Mouse (Mus musculus): ENCODE data around the gene Mapk1. TPM values are rescaled to one million over a fixed set of nuclear protein-coding genes. Genes with fewer than 3 reads are reported as not detected.

Gene Mapk1
- polyA plus RNA-seq (2015; fragmentation: Nextera tagmentation; extraction: Ambion mirVana): 171 and 172 TPM in 2 replicates

DNA sequence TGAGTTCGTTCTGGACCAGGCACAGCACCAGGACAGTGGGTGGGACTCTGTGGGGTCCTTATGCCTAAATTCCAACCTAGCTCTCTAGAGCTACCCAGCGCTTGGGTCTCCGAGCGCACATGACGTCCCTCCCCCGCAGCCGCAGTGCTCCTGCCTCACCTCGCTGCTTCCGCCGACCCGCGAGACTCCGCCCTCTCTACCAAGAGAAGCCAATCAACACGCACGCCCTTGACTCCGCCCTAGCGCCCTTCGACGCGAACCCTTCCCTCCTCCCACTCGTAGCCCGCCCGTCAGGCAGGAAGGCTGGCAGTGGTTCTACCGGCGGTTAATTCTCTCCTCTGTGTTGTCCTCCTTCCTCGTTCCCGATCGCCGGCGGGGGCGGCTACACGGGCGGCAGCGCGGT lies at the start of gene Mapk1:
Gene Mapk1 (plus strand): TSS at position 252 of the 403 bp plus-strand sequence.
- Histone ChIP-seq H3K27ac (ENCODE audit: low read length) (peak within 1 kb of the TSS; percentile 95), H3K4me2 (replicated peaks; ENCODE audit: low read depth, low read length) (peak within 1 kb of the TSS; percentile 78), H3K4me1 (ENCODE audit: insufficient read depth, low read length) (peaks cover 23% of the 10 kb centered on the region), H3K27me3 (ENCODE audit: insufficient read depth, low read length) (no peaks in the 10 kb centered on the region), H3K9me3 (ENCODE audit: low read length) (no peaks in the 10 kb centered on the region), H3K9ac (replicated peaks; ENCODE audit: low read length) (peak within 1 kb of the TSS; percentile 97), H3K4me3 (ENCODE audit: low read length) (peak within 1 kb of the TSS; percentile 99), H3K36me3 (ENCODE audit: insufficient read depth, low read length) (0 out of 2 replicates have a peak, but pooled peaks cover 3% of the 10 kb centered on the region)
- peak; percentile 99 for ATAC-seq (ENCODE audit: low FRiP score, low TSS enrichment)
- 0% methylated on average over 35 of the region's 35 CpGs for WGBS

DNA sequence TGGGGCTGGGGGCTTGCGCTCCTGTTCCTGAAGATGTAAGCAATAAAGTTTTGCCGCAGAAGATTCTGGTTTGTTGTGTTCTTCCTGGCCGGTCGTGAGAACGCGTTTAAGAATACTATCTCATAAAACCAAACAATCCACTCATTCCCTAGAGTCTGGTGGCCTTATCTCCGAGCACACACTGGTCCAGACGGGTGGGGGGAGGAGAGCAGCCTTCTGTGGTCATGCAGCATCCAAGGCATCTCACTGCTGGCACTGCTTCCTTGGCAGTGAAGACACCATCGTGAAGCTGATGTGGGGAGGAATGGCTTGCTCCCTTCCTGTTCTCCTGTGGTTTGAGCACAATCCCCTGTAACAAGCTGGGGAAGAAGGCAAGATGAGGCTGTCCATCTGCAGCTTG lies 43.6 kb upstream of the Mapk1 start:
- 95% methylated on average over 9 of the region's 9 CpGs for WGBS
- Histone ChIP-seq H3K27ac (ENCODE audit: low read length) (no peak overlapping the region), H3K36me3 (ENCODE audit: insufficient read depth, low read length) (no peaks in the 10 kb centered on the region), H3K9ac (replicated peaks; ENCODE audit: low read length) (no peak overlapping the region), H3K4me3 (ENCODE audit: low read length) (no peak overlapping the region), H3K4me1 (ENCODE audit: insufficient read depth, low read length) (no peaks in the 10 kb centered on the region), H3K4me2 (replicated peaks; ENCODE audit: low read depth, low read length) (no peak overlapping the region), H3K9me3 (ENCODE audit: low read length) (no peaks in the 10 kb centered on the region), H3K27me3 (ENCODE audit: insufficient read depth, low read length) (no peaks in the 10 kb centered on the region)
- ATAC-seq (ENCODE audit: low FRiP score, low TSS enrichment): no peak

DNA sequence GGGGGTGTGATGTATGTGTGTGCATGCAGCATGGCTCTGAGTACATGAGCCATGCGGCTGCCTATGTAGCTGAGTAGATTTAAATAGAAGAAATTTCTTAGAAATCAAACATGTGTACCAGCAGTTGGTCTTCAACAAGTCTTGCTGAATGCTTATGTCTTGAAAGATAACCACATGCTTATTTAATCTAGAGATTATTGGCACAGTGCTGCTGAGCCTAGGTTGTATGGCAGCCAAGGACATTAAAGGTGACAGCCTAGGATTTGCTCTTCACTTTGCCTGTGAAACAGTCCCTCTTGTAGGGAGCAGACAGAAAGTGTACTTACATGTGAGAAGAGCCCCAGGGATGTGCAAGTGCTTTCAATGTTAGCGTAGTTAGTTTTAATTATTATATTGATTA lies 42.1 kb upstream of the Mapk1 start:
- Histone ChIP-seq H3K27ac (ENCODE audit: low read length) (no peak overlapping the region), H3K9ac (replicated peaks; ENCODE audit: low read length) (no peak overlapping the region), H3K4me3 (ENCODE audit: low read length) (no peak overlapping the region), H3K36me3 (ENCODE audit: insufficient read depth, low read length) (no peaks in the 10 kb centered on the region), H3K4me1 (ENCODE audit: insufficient read depth, low read length) (no peaks in the 10 kb centered on the region), H3K9me3 (ENCODE audit: low read length) (no peaks in the 10 kb centered on the region), H3K27me3 (ENCODE audit: insufficient read depth, low read length) (no peaks in the 10 kb centered on the region), H3K4me2 (replicated peaks; ENCODE audit: low read depth, low read length) (no peak overlapping the region)
- WGBS: 92% methylated on average over 2 of the region's 2 CpGs
- no peak for ATAC-seq (ENCODE audit: low FRiP score, low TSS enrichment)

DNA sequence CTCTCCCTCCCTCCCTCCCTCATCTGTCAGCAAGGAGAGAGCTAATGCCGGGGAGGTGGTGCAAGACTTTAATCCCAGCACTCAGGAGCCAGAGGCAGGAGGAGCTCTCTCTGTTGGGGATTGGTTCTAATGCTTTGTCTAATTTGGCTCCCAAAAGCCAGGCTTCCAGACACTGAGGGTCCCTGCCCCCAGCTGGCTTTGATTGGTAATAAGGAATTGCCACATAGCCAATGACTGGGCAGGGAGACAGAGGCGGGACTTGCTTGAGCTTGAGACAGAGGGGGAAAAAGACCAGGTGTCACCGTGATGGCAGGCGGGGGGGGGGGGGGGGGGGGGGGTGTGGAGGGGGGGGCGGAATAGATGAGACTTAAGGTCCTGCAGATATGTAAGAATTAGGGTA lies 24.6 kb upstream of the Mapk1 start:
- Histone ChIP-seq H3K4me3 (ENCODE audit: low read length) (no peak overlapping the region), H3K27me3 (ENCODE audit: insufficient read depth, low read length) (no peaks in the 10 kb centered on the region), H3K4me1 (ENCODE audit: insufficient read depth, low read length) (no peaks in the 10 kb centered on the region), H3K9ac (replicated peaks; ENCODE audit: low read length) (no peak overlapping the region), H3K9me3 (ENCODE audit: low read length) (no peaks in the 10 kb centered on the region), H3K36me3 (ENCODE audit: insufficient read depth, low read length) (no peaks in the 10 kb centered on the region), H3K4me2 (replicated peaks; ENCODE audit: low read depth, low read length) (no peak overlapping the region), H3K27ac (ENCODE audit: low read length) (no peak overlapping the region)
- no peak for ATAC-seq (ENCODE audit: low FRiP score, low TSS enrichment)
- 53% methylated on average over 2 of the region's 5 CpGs for whole genome bisulfite sequencing

DNA sequence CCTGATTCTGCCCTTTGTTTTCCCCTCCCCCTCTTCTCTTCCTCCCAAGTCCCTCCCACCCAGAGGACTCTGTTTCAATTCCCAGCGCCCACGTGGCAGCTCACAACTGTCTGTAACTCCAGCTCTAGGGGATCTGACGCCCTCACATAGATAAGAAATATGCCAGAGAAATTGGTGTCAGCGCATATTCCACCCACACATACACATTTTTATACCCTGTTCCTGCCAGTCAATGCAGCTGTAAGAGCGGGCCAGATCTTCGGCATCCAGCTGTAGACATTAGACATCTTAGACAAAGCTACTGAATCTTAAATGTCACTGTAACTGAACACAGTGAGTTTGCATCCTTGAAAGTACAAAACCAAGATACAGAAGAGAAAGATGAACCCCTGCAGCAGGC lies 23.3 kb upstream of the Mapk1 start:
- 86% methylated on average over 6 of the region's 6 CpGs for WGBS
- ATAC-seq (ENCODE audit: low FRiP score, low TSS enrichment): no peak
- no peaks in the 10 kb centered on the region for H3K27me3 ChIP-seq (ENCODE audit: insufficient read depth, low read length)
- H3K36me3 ChIP-seq (ENCODE audit: insufficient read depth, low read length): no peaks in the 10 kb centered on the region
- no peak overlapping the region for H3K4me2 ChIP-seq (replicated peaks; ENCODE audit: low read depth, low read length)
- H3K9me3 ChIP-seq (ENCODE audit: low read length): no peaks in the 10 kb centered on the region
- H3K9ac ChIP-seq (replicated peaks; ENCODE audit: low read length): no peak overlapping the region
- no peak overlapping the region for H3K4me3 ChIP-seq (ENCODE audit: low read length)
- H3K4me1 ChIP-seq (ENCODE audit: insufficient read depth, low read length): no peaks in the 10 kb centered on the region
- H3K27ac ChIP-seq (ENCODE audit: low read length): no peak overlapping the region

DNA sequence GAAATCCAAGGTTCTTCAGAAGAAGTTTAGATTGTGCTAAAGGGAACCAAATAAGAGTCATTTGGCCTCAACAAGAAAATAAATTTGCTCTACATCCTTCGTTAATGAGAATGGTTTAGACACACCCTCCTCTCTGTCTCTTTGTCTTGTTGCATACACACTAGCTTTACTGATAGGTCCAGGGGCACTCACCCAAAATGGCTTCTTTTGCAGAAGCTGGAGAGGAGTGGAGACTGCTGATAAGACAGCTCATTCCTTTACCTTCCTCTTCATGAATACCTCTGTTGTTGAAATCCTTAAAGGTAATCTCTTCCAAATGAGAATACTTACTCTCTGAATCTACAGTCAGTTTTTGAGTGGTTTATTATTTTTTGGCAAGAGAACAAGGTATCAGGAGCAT lies 18.0 kb upstream of the Mapk1 start:
- H3K27me3 ChIP-seq (ENCODE audit: insufficient read depth, low read length): no peaks in the 10 kb centered on the region
- no peak overlapping the region for H3K27ac ChIP-seq (ENCODE audit: low read length)
- no peak overlapping the region for H3K4me3 ChIP-seq (ENCODE audit: low read length)
- H3K4me2 ChIP-seq (replicated peaks; ENCODE audit: low read depth, low read length): no peak overlapping the region
- no peaks in the 10 kb centered on the region for H3K9me3 ChIP-seq (ENCODE audit: low read length)
- no peak overlapping the region for H3K9ac ChIP-seq (replicated peaks; ENCODE audit: low read length)
- no peaks in the 10 kb centered on the region for H3K36me3 ChIP-seq (ENCODE audit: insufficient read depth, low read length)
- no peak for ATAC-seq (ENCODE audit: low FRiP score, low TSS enrichment)
- H3K4me1 ChIP-seq (ENCODE audit: insufficient read depth, low read length): no peaks in the 10 kb centered on the region
- 67% methylated on average over 1 of the region's 1 CpGs for WGBS

DNA sequence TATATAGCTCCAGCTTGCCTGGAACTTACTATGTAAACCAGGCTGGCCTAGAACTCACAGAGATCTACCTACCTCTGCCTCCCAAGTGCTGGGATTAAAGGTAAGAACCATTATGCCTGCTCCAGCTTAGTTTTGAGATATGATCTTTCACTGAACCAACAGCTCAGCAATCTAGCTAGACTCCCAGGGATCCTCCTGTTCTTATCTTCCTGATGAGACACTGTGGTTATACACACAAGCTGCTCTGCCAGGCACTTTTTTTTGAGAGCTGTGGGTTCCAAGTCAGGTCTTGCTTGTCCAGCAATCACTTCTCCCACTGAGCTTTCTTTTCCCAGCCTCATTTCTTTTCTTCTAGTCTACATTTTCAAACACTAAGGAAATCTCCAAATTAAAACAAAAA lies 16.9 kb upstream of the Mapk1 start:
- no peak overlapping the region for H3K27ac ChIP-seq (ENCODE audit: low read length)
- H3K9me3 ChIP-seq (ENCODE audit: low read length): no peaks in the 10 kb centered on the region
- no peaks in the 10 kb centered on the region for H3K4me1 ChIP-seq (ENCODE audit: insufficient read depth, low read length)
- H3K27me3 ChIP-seq (ENCODE audit: insufficient read depth, low read length): no peaks in the 10 kb centered on the region
- no peak for ATAC-seq (ENCODE audit: low FRiP score, low TSS enrichment)
- H3K36me3 ChIP-seq (ENCODE audit: insufficient read depth, low read length): no peaks in the 10 kb centered on the region
- H3K4me3 ChIP-seq (ENCODE audit: low read length): no peak overlapping the region
- H3K9ac ChIP-seq (replicated peaks; ENCODE audit: low read length): no peak overlapping the region
- H3K4me2 ChIP-seq (replicated peaks; ENCODE audit: low read depth, low read length): no peak overlapping the region

DNA sequence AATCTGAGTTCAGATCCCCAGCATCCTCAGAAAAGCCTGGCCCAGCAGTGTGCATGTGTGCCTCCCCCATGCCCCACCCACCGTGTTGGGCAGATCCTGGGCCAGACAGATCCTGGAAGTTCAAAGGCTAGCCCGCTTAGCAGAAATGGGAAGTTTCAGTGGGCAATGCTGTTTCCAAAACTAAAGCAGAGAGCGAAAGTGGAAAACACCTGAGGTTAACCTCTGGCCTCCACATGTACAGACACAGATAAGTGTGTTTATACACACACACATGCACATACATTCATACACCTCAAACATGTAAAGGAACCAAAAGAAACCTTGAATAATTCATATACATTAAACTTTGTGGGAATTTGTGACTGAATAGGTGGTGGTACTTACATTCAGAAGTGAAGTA lies 5.1 kb upstream of the Mapk1 start:
- 76% methylated on average over 3 of the region's 3 CpGs for WGBS

DNA sequence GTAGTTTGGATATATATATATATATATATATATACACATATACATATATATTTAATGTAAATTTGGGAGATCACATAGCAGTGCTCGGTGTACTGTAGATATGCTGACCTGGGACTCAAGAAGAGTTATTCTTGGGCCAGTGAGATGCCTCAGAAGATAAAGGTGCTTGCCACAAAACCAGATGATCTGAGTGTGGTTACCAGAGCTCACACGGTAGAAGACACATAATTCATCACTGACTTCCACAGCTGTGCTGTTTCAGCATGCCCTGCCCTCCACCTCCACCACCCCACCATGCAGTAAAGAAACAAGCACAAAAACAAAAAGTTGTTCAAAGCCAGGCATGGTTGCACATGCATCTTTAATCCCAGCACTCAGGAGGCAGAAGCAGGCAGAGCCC lies 4.4 kb upstream of the Mapk1 start:
- 0 out of 2 replicates have a peak, but pooled peaks cover 3% of the 10 kb centered on the region for H3K4me1 ChIP-seq (ENCODE audit: insufficient read depth, low read length)
- no peak overlapping the region for H3K4me3 ChIP-seq (ENCODE audit: low read length)
- H3K27me3 ChIP-seq (ENCODE audit: insufficient read depth, low read length): no peaks in the 10 kb centered on the region
- no peak overlapping the region for H3K27ac ChIP-seq (ENCODE audit: low read length)
- no peak for ATAC-seq (ENCODE audit: low FRiP score, low TSS enrichment)
- H3K36me3 ChIP-seq (ENCODE audit: insufficient read depth, low read length): no peaks in the 10 kb centered on the region
- no peak overlapping the region for H3K9ac ChIP-seq (replicated peaks; ENCODE audit: low read length)
- no peak overlapping the region for H3K4me2 ChIP-seq (replicated peaks; ENCODE audit: low read depth, low read length)
- H3K9me3 ChIP-seq (ENCODE audit: low read length): no peaks in the 10 kb centered on the region
- WGBS: 46% methylated on average over 2 of the region's 2 CpGs

More for the DNA sequence above, 5.1 kb upstream of the Mapk1 start:
- Histone ChIP-seq H3K9me3 (ENCODE audit: low read length) (no peaks in the 10 kb centered on the region), H3K27ac (ENCODE audit: low read length) (no peak overlapping the region), H3K9ac (replicated peaks; ENCODE audit: low read length) (no peak overlapping the region), H3K4me3 (ENCODE audit: low read length) (no peak overlapping the region), H3K4me2 (replicated peaks; ENCODE audit: low read depth, low read length) (no peak overlapping the region), H3K27me3 (ENCODE audit: insufficient read depth, low read length) (no peaks in the 10 kb centered on the region), H3K36me3 (ENCODE audit: insufficient read depth, low read length) (no peaks in the 10 kb centered on the region), H3K4me1 (ENCODE audit: insufficient read depth, low read length) (0 out of 2 replicates have a peak, but pooled peaks cover 3% of the 10 kb centered on the region)
- ATAC-seq (ENCODE audit: low FRiP score, low TSS enrichment): no peak

DNA sequence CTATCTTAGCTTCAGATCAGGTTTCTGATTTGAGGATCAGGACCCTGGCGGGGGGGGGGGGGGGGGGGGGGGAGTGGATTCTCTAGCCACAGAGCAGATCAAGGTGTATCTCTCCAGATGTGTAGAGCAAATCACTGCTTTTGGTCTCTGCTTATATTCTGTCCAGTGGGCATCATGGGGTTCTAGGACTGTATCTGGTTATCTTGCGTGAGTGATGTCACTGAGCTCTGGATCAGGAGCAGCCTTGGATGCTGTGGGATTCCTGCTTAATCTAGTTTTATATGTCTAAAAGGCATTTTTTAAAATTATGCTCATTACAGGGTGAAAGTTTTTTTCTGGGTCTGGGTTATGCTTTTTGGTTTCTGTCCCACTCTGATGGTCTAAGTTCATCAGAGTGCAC lies 546 bp upstream of the Mapk1 start:
- Histone ChIP-seq H3K4me1 (ENCODE audit: insufficient read depth, low read length) (peaks cover 23% of the 10 kb centered on the region), H3K9me3 (ENCODE audit: low read length) (no peaks in the 10 kb centered on the region), H3K4me2 (replicated peaks; ENCODE audit: low read depth, low read length) (peak overlapping the region; percentile 70), H3K27me3 (ENCODE audit: insufficient read depth, low read length) (no peaks in the 10 kb centered on the region), H3K4me3 (ENCODE audit: low read length) (peak overlapping the region; percentile 99), H3K36me3 (ENCODE audit: insufficient read depth, low read length) (0 out of 2 replicates have a peak, but pooled peaks cover 3% of the 10 kb centered on the region), H3K9ac (replicated peaks; ENCODE audit: low read length) (peak overlapping the region; percentile 97), H3K27ac (ENCODE audit: low read length) (peak overlapping the region; percentile 73)
- ATAC-seq (ENCODE audit: low FRiP score, low TSS enrichment): peak; percentile 39
- WGBS: 44% methylated on average over 1 of the region's 2 CpGs
